Mouse (Mus musculus) intestine, embryonic 16.5 days (tissue): Measurements from ENCODE around the gene Cx3cr1. TPM values are rescaled to one million over a fixed set of nuclear protein-coding genes. Genes with fewer than 3 reads are reported as not detected.
"Not testable (repeated sequence)": the region's sequence is repeated elsewhere in the genome, so short reads cannot be mapped to it uniquely, and the experiment has no call there.

Experiments used
- ATAC-seq: fragments of 200-750 bp; cut with Nextera tagmentation; 2 replicates; pipeline ENCODE4 v1.8.0; 2017; ENCODE audit warnings: moderate TSS enrichment, moderate library complexity
- H3K27ac ChIP-seq: fragments of 300-500 bp; sonication (generic); 2 replicates; pipeline ENCODE4 v1.5.1; 2014; ENCODE audit warnings: mild to moderate bottlenecking, low read length
- H3K27me3 ChIP-seq: fragments of 300-500 bp; sonication (generic); replicated peaks from 2 replicates; pipeline ENCODE4 v1.6.1; 2014; ENCODE audit warnings: low read length, control low read depth, mixed read lengths; ENCODE audit not compliant: control insufficient read depth, insufficient read depth
- H3K36me3 ChIP-seq: fragments of 300-500 bp; sonication (generic); 2 replicates; pipeline ENCODE4 v1.6.1; 2014; ENCODE audit warnings: low read length, control low read depth; ENCODE audit not compliant: control insufficient read depth, insufficient read depth
- H3K4me1 ChIP-seq: fragments of 300-500 bp; sonication (generic); 2 replicates; pipeline ENCODE4 v1.6.1; 2014; ENCODE audit warnings: low read length, control low read depth, mixed read lengths; ENCODE audit not compliant: control insufficient read depth, insufficient read depth
- H3K4me2 ChIP-seq: fragments of 300-500 bp; sonication (generic); 2 replicates; pipeline ENCODE4 v1.6.1; 2014; ENCODE audit warnings: low read depth, low read length, control low read depth
- H3K4me3 ChIP-seq: fragments of 300-500 bp; sonication (generic); 2 replicates; pipeline ENCODE4 v1.5.1; 2014; ENCODE audit warnings: mild to moderate bottlenecking, low read length
- H3K9ac ChIP-seq: fragments of 300-500 bp; sonication (generic); 2 replicates; pipeline ENCODE4 v1.6.1; 2014; ENCODE audit warnings: low read depth, low read length
- H3K9me3 ChIP-seq: fragments of 300-500 bp; sonication (generic); 2 replicates; pipeline ENCODE4 v1.6.1; 2016; ENCODE audit warnings: low read length, control low read depth; ENCODE audit not compliant: control insufficient read depth
- WGBS: fragments of 180-500 bp; shearing (Covaris S2); extraction: QIAGEN DNeasy Blood & Tissue Kit; methylation state at CpG from one replicate; pipeline ENCODE4 v1.1.7; 2014; 5-methylcytosine and 5-hydroxymethylcytosine counted together
- polyA plus RNA-seq: library from polyadenylated mRNA; unstranded; fragments of >200 nt; fragmentation: Nextera tagmentation; extraction: Ambion mirVana; gene quantifications from 2 replicates; pipeline ENCODE4 v1.2.1, GENCODE M21; 2015

Gene Cx3cr1
- polyA plus RNA-seq, 1 experiment from 2014 or later, result 9.2 TPM

GRCm38 (mm10) chr9:120110211-120111018 is 40.7 kb upstream of the Cx3cr1 start, which contains the start of gene Slc25a38:
Gene Slc25a38 (plus strand): TSS chr9:120110374.
- WGBS, result 1% methylated on average over 62 of the region's 62 CpGs
- Histone ChIP-seq H3K9me3 (no peaks in the 10 kb centered on the region), H3K4me1 (peaks cover 5% of the 10 kb centered on the region), H3K36me3 (no peaks in the 10 kb centered on the region), H3K27me3 (no peaks in the 10 kb centered on the region), H3K27ac (peak within 1 kb of the TSS; percentile 95), H3K4me3 (peak within 1 kb of the TSS; percentile 92), H3K9ac (peak within 1 kb of the TSS; percentile 86), H3K4me2 (peak within 1 kb of the TSS; percentile 82)
- peak; percentile 97 for ATAC-seq

- H3K4me2 ChIP-seq, H3K36me3 ChIP-seq, ATAC-seq, H3K4me3 ChIP-seq, H3K9me3 ChIP-seq, H3K9ac ChIP-seq, H3K4me1 ChIP-seq, H3K27me3 ChIP-seq, H3K27ac ChIP-seq: not testable (repeated sequence)
- 96% methylated on average over 12 of the region's 12 CpGs for WGBS
Observed at GRCm38 (mm10) chr9:120108953-120109352, 39.3 kb upstream of the Cx3cr1 start.

- H3K4me3 ChIP-seq, result no peak overlapping the region
- H3K9me3 ChIP-seq, result 0 out of 2 replicates have a peak, but pooled peaks cover 3% of the 10 kb centered on the region
- H3K27ac ChIP-seq, result no peak overlapping the region
- H3K4me2 ChIP-seq, result no peak overlapping the region
- H3K36me3 ChIP-seq, result no peaks in the 10 kb centered on the region
- no peak for ATAC-seq
- WGBS, result 92% methylated on average over 2 of the region's 2 CpGs
- H3K9ac ChIP-seq, result no peak overlapping the region
- H3K27me3 ChIP-seq, result no peaks in the 10 kb centered on the region
- H3K4me1 ChIP-seq, result no peaks in the 10 kb centered on the region
Observed at GRCm38 (mm10) chr9:120101165-120101564, 31.5 kb upstream of the Cx3cr1 start.

GRCm38 (mm10) chr9:120099304-120099703 is 29.6 kb upstream of the Cx3cr1 start:
- no peak overlapping the region for H3K27ac ChIP-seq
- no peak overlapping the region for H3K4me3 ChIP-seq
- WGBS, result 90% methylated on average over 8 of the region's 8 CpGs
- H3K9ac ChIP-seq, result no peak overlapping the region
- H3K27me3 ChIP-seq, result no peaks in the 10 kb centered on the region
- H3K4me1 ChIP-seq, result no peaks in the 10 kb centered on the region
- no peaks in the 10 kb centered on the region for H3K36me3 ChIP-seq
- H3K9me3 ChIP-seq, result 0 out of 2 replicates have a peak, but pooled peaks cover 3% of the 10 kb centered on the region
- ATAC-seq, result no peak
- no peak overlapping the region for H3K4me2 ChIP-seq

GRCm38 (mm10) chr9:120098682-120099081 is 29.0 kb upstream of the Cx3cr1 start:
- Histone ChIP-seq H3K9ac (no peak overlapping the region), H3K4me1 (no peaks in the 10 kb centered on the region), H3K4me3 (no peak overlapping the region), H3K4me2 (no peak overlapping the region), H3K27ac (no peak overlapping the region), H3K36me3 (no peaks in the 10 kb centered on the region), H3K27me3 (no peaks in the 10 kb centered on the region), H3K9me3 (0 out of 2 replicates have a peak, but pooled peaks cover 3% of the 10 kb centered on the region)
- 22% methylated on average over 7 of the region's 7 CpGs for WGBS
- ATAC-seq, result peak; percentile 56; the same call in 1 of the 2 replicates

GRCm38 (mm10) chr9:120095886-120096285 is 26.2 kb upstream of the Cx3cr1 start:
- no peak overlapping the region for H3K27ac ChIP-seq
- no peak overlapping the region for H3K4me2 ChIP-seq
- no peaks in the 10 kb centered on the region for H3K4me1 ChIP-seq
- no peak for ATAC-seq
- H3K9ac ChIP-seq, result no peak overlapping the region
- H3K27me3 ChIP-seq, result no peaks in the 10 kb centered on the region
- no peaks in the 10 kb centered on the region for H3K9me3 ChIP-seq
- WGBS, result 66% methylated on average over 7 of the region's 7 CpGs
- no peaks in the 10 kb centered on the region for H3K36me3 ChIP-seq
- H3K4me3 ChIP-seq, result no peak overlapping the region

GRCm38 (mm10) chr9:120093701-120094100 is 24.0 kb upstream of the Cx3cr1 start:
- Histone ChIP-seq H3K9ac (no peak overlapping the region), H3K9me3 (no peaks in the 10 kb centered on the region), H3K36me3 (no peaks in the 10 kb centered on the region), H3K27ac (no peak overlapping the region), H3K27me3 (no peaks in the 10 kb centered on the region), H3K4me1 (no peaks in the 10 kb centered on the region), H3K4me2 (no peak overlapping the region), H3K4me3 (no peak overlapping the region)
- WGBS, result 90% methylated on average over 13 of the region's 13 CpGs
- ATAC-seq, result no peak

GRCm38 (mm10) chr9:120091696-120092238 is 22.1 kb upstream of the Cx3cr1 start, which contains the start of gene Ccr8:
Gene Ccr8 (plus strand): TSS chr9:120092114.
- no peak within 1 kb of the TSS for H3K27ac ChIP-seq
- H3K27me3 ChIP-seq, result no peaks in the 10 kb centered on the region
- no peaks in the 10 kb centered on the region for H3K4me1 ChIP-seq
- no peak for ATAC-seq
- H3K4me3 ChIP-seq, result no peak within 1 kb of the TSS
- WGBS, result 78% methylated on average over 5 of the region's 5 CpGs
- no peaks in the 10 kb centered on the region for H3K9me3 ChIP-seq
- H3K9ac ChIP-seq, result no peak within 1 kb of the TSS
- H3K4me2 ChIP-seq, result no peak within 1 kb of the TSS
- no peaks in the 10 kb centered on the region for H3K36me3 ChIP-seq

GRCm38 (mm10) chr9:120091086-120091485 is 21.4 kb upstream of the Cx3cr1 start:
- no peak for ATAC-seq
- no peak overlapping the region for H3K9ac ChIP-seq
- no peak overlapping the region for H3K27ac ChIP-seq

More at GRCm38 (mm10) chr9:120091086-120091485, 21.4 kb upstream of the Cx3cr1 start:
- Histone ChIP-seq H3K4me1 (no peaks in the 10 kb centered on the region), H3K9me3 (no peaks in the 10 kb centered on the region), H3K36me3 (no peaks in the 10 kb centered on the region), H3K4me3 (no peak overlapping the region), H3K27me3 (no peaks in the 10 kb centered on the region), H3K4me2 (no peak overlapping the region)
- 86% methylated on average over 10 of the region's 10 CpGs for WGBS
